Mouse (Mus musculus): ENCODE measurements around the gene Ackr3.

Gene Ackr3

GRCm38 (mm10) chr1:90260704-90261581 lies 57.2 kb downstream of the Ackr3 start:
- no peak for DNase-seq (ENCODE audit: low spot score)

DNA sequence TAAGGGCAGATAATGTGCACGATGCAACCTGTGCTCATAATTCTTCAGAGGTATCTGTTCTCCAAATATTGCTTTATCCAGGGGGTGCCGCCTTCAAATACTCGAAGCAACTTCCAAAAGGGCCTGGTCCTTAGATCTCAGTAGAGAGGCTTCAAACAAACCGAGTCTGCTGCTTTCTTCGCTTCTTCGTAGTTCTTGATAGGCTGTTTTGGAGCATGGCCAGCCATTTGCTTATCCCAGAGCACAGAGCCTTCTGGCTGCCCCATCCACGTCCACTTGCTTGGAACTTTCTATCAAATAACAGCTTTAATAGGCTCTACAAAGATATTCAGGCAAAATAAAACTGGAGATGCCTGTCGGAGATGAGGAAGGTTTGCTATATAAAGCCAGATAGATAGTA lies 58.6 kb downstream of the Ackr3 start:
- no peak for DNase-seq (ENCODE audit: low spot score)
